Mouse (Mus musculus) kidney, postnatal 36 days (tissue): Measurements from ENCODE around the gene Lrp8.

Experiments used
- DNase-seq, 2 experiments: peaks; one replicate each; pipeline ENCODE4 v3.0.0; 2021 to 2022; ENCODE audit warnings: mixed read lengths in 2 of 2

Lrp8 gene

DNA sequence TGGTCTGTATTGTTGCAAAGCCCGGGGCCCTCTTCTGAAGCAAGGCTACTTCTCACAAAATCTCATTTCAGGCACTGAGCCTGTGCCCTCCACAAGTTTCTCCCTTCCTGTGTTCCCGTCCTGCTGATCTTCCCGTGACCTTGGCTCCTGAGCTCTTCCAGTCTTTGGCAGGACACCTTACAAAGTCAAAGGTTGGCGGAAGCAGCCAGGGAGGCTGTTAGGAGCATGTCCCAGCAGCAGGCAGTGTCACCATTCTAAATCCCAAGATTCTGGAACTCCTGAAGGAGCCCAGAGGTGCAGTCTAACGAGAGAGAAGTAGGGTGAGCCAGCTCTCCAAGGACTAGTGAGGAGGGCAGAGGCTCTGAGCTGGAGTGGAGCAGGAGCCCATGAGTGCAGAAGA lies 46.5 kb downstream of the Lrp8 start:
- DNase-seq: peak; percentile 54 to 56

DNA sequence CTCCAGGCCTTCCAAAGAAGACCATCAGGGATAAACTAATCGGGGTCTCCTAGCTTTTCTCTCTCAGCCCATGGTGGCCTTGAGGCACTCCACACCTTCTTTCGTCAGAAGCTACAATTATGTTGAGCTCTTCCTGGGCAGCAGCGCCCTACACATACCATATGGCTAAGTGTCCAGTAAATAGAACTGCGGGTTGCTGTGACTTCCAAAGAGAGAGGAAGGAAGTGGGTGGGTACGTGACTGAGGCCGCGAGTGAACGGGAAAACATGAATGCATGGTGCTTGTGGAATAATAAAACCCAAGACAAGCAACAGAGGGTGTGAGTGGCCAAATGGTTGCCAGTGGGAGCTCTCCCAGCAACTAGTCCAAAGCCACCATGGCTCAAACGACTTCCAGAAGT lies 47.6 kb downstream of the Lrp8 start:
- no peak for DNase-seq

- peak; percentile 55 to 57 for DNase-seq
Observed at GRCm38 (mm10) chr4:107850091-107850490, 48.0 kb downstream of the Lrp8 start.

DNA sequence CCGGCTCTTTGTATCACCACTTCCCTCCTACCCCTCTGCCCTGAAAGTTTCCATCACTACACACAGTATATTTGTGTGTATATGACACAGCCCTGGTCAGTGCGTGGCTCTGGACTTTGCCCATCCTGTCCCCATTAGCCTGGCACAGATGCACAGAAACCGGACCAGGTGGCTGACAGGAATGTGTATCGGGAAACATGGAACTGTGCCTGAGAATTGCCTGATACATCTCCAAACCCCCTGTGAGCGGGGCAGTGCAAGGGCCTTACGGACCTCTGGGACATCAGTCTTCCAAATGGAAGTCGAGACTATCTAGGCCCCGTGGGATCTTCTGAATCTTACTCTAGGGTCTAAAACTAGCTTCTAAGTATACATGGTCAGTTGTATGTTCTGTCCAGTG lies 51.3 kb downstream of the Lrp8 start:
- DNase-seq: no peak

GRCm38 (mm10) chr4:107853836-107854235 lies 51.8 kb downstream of the Lrp8 start:
- peak; percentile 32 to 44 for DNase-seq

DNA sequence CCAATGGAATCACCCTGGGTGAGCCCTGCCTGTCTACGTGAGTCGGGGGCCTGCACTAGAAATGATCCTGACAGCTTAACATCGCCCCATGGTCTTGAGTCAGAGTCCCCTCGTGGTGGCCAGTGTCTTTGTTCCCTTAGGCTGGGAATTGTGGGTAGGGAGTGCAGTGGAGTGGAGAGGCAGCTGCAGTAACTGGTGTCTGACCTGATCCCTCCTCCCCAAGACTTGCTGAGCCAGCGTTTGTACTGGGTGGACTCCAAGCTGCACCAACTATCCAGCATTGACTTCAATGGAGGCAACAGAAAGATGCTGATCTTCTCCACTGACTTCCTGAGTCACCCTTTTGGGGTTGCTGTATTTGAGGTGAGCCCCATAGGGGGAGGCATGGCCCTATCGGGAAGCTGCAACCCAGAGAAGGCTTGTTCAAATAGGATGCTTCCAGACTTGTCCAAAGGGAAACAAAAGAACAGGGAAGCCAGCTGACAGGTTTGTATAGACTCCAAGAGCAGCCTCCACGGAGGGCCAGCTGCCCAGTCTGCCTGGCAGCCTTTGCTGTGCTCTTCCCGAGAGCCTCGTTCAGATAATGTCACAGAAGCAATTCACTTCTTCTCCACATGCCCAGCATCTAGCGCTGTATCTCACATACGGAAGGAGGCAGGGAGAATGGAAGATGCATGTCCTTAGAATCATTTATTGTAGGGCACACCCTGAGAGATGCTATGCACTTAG lies 55.1 kb downstream of the Lrp8 start:
- DNase-seq: peak in 1 of 2 experiments; percentile 24

GRCm38 (mm10) chr4:107858995-107859394 lies 56.9 kb downstream of the Lrp8 start:
- DNase-seq: no peak

- no peak for DNase-seq
Observed at GRCm38 (mm10) chr4:107864866-107865265, 62.8 kb downstream of the Lrp8 start.

GRCm38 (mm10) chr4:107879254-107880050 lies 77.4 kb downstream of the Lrp8 start, which contains the start of gene Magoh:
Magoh (plus strand) TSS chr4:107879755.
- DNase-seq: peak; percentile 98 to 99

DNA sequence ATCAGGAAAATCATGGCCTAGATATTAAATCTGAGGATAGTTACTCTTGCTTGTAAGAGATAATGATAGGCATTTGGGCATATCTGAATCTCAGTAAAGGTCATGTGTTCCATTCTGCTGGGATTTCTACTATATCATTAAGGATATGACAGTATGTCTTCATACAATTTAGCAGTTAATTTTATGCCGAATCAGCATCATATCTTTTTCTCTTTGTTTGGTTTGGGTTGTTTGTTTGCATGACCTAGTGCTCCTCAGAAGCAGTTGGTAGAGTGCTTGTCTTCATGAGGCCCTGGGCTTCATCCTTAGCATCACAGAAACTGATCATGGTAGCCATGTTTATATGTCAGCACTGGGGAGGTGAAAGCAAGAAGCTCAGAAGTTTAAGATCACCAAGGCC lies 79.6 kb downstream of the Lrp8 start:
- no peak for DNase-seq

GRCm38 (mm10) chr4:107886371-107886770 lies 84.3 kb downstream of the Lrp8 start:
- no peak for DNase-seq

DNA sequence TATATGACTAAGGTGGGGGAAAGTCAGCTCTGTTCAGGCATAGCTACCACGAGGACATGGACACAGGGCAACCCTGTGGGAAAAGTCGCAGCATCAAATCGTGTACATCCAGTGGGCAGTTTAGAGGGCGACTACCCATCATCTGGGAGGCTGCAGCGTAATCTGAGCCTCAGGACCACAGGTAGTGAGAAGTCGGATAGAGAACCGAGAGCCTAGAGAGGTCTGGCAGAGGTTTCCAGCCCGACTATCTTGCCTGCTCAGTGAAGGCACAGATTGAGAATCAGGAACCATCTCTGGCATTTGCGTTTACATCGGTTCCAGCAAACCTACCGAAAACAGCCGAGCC lies 87.3 kb downstream of the Lrp8 start:
- no peak for DNase-seq

GRCm38 (mm10) chr4:107889731-107890432 lies 87.8 kb downstream of the Lrp8 start, which contains the start of gene 0610037L13Rik:
0610037L13Rik (plus strand) TSS chr4:107889813.
- DNase-seq: peak; percentile 96 to 98

DNA sequence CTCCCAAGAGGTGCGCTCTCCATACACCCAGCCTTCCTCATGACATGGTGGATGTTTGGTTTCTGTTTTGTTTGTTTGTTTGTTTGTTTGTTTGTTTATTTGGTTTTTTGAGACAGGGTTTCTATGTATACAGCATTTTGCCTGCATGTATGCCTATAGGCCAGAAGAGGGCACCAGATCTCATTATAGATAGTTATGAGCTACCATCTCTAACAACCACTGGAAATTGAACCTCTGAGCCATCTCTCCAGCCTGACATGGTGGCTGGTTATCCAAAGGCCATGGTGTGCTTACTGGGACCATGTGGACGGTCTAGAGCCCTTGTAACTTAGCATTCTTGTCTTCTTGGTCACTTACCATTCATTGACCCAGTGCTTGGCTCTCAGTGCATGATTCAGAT lies 90.6 kb downstream of the Lrp8 start:
- DNase-seq: no peak

DNA sequence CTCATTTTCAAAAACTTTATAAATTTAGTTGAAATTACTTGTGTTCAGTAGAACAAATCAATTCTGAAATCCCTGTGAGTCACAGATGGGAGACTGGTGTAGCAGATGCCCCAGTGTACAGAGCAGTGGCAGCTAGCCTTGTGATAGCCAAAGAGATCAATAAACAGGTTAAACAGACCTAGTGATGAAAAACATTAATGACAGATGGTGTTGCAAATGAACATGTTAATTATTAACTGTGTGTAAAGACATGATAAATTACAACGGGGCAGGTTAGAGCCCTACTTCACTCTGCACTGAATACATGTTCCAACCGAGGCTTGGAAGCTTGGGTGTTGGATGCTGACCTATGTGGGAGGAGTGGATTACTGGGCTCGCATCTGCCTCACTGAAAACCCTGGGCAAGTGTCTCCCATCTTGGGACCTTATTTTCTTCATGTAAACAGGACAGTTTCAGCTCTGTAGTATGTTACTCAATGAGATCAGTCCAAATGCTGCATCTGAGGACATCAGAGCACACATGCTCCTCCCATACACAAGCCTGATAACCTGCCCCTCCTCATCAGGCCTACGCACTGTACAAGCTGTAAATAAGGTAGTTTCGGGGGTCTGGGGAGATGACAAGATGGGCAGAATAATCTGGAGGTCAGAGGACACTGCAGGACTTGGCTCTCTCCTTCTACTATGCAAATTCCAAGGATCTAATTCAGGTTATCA lies 97.3 kb downstream of the Lrp8 start:
- no peak for DNase-seq

DNA sequence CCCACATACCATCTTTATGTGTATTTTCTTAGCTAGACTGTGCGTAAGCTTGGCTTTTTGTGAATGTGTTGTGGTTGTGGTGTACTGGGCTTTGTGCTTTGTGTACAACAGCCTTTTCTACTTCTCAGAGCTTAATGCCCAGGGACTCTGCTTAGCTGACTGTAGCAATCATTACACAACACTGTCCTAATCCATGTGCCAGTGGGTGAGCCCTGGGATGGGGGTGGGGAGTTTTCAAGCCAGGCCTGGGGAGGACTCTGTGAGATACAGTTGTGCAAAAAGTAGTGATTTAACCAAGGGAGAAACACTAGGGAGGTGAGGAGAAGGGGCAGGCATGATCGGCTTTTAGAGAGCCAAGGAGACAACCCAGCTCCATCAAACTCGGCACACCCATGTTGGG lies 98.1 kb downstream of the Lrp8 start:
- DNase-seq: no peak

- no peak for DNase-seq
Observed at GRCm38 (mm10) chr4:107904252-107904651, 102.2 kb downstream of the Lrp8 start.

GRCm38 (mm10) chr4:107906561-107906960 lies 104.5 kb downstream of the Lrp8 start:
- DNase-seq: no peak

DNA sequence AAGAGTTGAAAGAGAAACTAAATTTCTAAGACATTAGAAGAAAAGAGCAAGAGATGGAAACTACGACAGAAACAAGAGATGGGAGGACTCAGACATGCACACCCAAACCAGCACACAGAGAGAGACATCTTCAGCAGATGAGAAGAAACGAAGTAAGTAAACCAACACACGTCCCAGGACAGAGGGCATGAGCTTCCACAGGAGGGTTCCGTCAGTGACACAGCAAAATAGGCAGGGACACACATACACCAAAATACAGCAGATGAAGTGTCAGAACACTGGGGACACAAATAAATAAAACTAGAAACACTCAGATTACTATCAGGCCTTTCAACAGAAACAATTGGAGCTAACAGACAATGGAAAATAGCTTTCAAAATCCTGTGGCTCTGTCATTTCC lies 108.0 kb downstream of the Lrp8 start:
- no peak for DNase-seq

GRCm38 (mm10) chr4:107920336-107920735 lies 118.3 kb downstream of the Lrp8 start:
- DNase-seq: peak in 1 of 2 experiments; percentile 33

DNA sequence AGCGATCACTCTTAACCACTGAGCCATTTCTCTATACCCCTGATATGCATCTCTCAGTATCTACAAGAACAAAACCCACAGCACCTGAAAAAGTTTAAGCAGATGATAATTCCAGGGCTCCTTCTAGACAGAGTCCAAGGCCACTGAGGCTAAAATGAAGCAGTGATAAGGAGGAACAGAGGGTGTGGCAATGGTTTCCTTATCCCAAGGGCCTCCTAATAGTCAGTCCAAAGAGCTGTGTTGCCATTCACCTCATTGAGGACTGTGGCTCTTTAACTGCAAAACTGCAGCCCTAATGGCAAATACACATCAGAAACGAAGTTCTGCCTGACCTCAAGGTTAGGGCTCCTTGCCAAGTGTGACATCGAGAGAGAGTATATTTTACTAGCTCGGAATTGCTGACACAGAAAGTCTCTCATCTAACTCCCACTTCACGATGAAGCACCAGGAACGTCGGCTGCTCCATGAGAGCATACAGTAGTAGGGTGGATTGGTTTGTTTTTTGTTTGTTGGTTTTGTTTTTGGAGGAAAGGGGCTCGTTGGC lies 119.2 kb downstream of the Lrp8 start:
- DNase-seq: peak; percentile 81 to 88

- DNase-seq: peak; percentile 54 to 86
Observed at GRCm38 (mm10) chr4:107921952-107922351, 119.9 kb downstream of the Lrp8 start.
